Mouse (Mus musculus): Measurements from ENCODE around the gene C2cd3.
"Not testable (repeated sequence)": the region's sequence is repeated elsewhere in the genome, so short reads cannot be mapped to it uniquely, and the experiment has no call there.

Gene C2cd3

GRCm38 (mm10) chr7:100472777-100473176 is 100.7 kb downstream of the C2cd3 start, which contains the start of gene Ucp3:
TSS of gene Ucp3 (plus strand) at chr7:100472990.
- DNase-seq: no peak

GRCm38 (mm10) chr7:100473846-100474454 is 101.9 kb downstream of the C2cd3 start:
- DNase-seq: no peak

GRCm38 (mm10) chr7:100474680-100475079 is 102.6 kb downstream of the C2cd3 start:
- DNase-seq: no peak

GRCm38 (mm10) chr7:100479100-100479822 is 107.2 kb downstream of the C2cd3 start:
- DNase-seq: no peak

DNA sequence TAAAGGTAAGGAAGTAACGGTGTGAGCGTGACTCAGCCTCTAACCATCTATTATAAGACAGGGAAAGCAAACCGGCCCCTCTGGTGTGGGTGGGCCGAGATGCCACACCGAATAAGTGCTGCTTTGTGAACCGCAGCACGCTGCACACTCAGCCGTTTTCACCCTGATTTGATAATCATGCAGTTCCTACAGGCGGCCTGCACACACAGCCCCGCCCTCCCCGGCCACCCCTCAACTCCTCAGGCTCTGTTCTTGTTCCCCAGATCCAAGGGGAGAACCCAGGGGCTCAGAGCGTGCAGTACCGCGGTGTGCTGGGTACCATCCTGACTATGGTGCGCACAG is 107.8 kb downstream of the C2cd3 start:
- no peak for DNase-seq

DNA sequence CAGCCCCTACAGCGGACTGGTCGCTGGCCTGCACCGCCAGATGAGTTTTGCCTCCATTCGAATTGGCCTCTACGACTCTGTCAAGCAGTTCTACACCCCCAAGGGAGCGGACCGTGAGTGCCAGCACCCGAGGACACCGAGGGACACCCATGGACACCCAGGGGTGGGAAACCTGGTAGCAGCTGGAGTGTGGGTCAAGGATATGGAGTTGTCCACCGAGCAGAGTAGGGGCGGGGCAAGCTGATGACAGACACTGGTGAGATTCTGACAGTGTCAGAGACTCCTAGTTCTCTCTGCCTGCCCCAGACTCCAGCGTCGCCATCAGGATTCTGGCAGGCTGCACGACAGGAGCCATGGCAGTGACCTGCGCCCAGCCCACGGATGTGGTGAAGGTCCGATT is 108.1 kb downstream of the C2cd3 start:
- DNase-seq: no peak

DNA sequence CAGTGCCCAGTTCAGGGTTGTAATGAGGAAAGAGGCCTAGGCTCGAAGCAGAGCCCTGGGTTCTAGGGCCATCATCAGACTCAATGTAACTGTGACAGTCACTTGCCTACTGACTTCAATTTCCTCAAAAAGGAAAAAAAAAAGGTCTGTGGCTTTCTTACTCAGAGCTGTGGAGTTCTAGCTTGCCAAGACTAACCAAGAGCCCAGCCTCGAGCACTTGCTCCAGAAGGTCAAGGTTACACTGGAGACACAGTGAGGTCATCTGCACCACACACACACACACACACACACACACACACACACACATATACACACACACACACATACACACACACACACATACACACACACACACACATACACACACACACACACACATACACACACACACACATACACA is 110.0 kb downstream of the C2cd3 start:
- not testable (repeated sequence) for DNase-seq

GRCm38 (mm10) chr7:100484493-100484892 is 112.5 kb downstream of the C2cd3 start:
- no peak for DNase-seq

DNA sequence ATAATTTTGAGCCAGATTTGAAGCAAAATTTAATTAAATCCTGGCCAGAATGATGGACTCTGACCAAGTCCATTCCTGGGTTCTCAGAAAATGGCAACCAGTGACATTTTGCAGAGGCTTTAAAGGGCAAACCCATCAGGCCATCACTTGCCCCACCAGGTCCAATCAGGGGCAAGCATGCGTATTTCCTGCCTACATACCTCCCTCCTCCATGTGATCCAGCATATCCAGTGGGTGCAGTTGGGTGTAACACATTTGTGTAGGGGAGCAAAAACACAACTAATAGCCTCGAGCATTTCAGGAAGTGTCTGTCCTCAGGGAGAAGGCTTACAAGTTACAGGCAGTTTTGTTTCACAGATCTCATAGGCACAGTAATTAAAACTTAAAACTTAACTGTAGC is 115.3 kb downstream of the C2cd3 start:
- no peak for DNase-seq

GRCm38 (mm10) chr7:100488474-100489048 is 116.5 kb downstream of the C2cd3 start:
- DNase-seq: no peak

GRCm38 (mm10) chr7:100492391-100493116 is 120.5 kb downstream of the C2cd3 start:
- no peak for DNase-seq

GRCm38 (mm10) chr7:100493117-100493483 is 121.1 kb downstream of the C2cd3 start, which contains the start of gene Ucp2:
TSS of gene Ucp2 (plus strand) at chr7:100493337.
- DNase-seq: no peak

DNA sequence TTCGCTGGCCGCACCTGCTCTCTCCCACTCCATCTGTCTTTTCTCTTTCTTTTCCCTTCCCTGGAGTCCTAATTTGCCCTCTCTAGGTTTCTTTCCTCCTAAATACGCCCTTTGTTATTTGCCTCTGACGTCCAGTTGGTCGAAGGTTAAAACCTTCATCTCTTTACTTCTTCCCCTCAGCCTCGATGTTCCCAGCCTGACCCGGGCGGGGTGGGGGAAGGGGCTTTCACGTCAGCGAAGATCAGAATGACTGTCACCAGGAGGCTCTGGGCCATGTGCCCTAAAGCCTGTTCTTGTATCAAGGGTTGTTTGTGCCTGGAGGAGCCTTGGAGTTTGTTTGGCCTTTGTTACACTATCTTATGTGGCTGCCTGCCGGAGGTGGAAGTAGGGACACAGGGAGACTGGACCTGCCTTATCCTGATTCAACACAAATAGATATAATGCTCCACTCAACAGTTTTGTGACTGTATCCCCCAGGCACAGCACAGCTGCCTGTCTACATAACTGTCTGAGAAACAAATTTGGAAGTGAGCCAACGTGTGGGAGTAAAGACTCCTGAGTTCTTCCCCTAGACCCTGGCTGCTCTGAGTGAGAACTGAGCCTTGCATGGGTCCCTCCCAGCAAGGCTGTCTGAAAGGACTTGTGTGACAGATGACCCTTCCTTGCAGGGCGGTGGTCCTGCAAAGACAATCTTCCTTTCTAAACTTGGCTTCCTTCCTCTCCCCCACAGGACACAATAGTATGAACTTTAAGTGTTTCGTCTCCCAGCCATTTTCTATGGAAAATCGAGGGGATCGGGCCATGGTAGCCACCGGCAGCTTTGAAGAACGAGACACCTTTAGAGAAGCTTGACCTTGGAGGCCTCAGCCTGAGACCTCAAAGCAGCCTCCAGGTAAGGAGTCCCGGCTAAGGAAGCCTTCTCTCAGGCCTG is 121.7 kb downstream of the C2cd3 start:
- DNase-seq: no peak

DNA sequence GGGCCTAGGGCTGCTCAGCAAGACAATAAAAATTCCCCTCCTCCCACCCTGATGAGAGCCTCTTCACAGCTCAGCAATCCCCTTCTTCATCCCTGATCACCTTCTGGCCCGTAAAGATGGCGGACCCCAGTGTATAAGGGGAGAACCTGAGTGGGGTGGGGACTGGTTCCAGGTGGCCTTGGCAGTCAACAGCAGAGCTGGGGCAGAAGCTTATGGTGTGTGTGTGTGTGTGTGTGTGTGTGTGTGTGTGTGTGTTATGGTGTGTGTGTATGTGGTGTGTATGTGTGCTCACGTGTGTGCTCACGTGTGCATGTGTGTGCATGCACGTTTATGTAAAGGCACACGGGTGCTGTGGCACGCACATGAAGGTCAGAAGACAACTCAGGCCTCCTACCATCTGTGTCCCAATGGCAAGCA is 122.4 kb downstream of the C2cd3 start:
- no peak for DNase-seq

- no peak for DNase-seq
Observed at GRCm38 (mm10) chr7:100495042-100495441, 123.0 kb downstream of the C2cd3 start.

DNA sequence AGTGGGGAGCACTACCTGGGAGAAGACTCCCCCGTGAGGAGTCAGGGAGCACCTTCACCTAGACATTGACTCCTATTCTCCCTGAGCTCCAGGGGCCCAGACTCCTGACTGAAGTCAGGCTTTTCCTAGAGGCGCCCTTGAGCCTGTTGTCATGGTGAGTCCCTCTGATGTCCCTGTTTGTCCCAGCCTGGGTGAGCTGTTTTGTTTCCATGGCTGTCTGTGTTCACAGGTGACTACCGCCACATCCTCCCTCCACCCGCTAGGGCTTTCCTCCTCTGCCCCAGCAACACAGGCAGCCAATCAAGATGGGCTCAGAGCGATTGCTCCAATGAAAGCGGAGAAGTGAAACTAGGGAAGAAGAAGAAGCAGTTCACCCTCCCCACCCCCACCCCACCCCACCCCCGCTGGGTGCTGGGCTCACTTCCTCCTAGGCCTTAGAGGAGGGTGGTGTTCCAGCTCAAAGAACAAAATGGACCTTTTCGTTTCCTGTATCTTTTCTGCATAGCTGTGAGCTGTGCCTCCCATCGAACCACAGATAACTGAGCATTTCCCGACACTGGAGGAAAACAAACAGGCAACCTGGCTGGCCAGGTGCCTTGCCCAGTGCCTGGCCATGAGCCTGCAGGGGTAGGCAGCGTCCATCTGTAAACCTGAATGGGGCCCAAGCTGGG is 123.7 kb downstream of the C2cd3 start:
- DNase-seq: peak; percentile 40

DNA sequence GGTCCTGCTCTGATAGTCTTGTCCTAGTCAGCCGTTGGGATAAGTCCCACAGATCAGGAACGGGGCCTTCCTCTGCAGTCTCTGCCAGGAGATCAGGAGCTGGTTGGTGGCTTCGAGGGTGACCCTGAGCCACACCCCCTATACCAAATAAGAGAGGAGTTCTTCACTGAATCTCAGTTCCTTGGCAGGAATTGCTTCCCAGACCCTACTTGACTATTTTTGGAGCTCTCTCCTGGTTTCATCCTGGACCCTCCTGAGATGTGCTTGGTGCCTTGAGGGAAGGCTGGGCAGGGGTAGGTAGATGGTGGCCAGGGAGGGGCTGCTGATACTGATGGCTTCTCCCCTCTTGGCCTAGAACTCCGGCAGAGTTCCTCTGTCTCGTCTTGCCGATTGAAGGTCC is 124.3 kb downstream of the C2cd3 start:
- DNase-seq: no peak

GRCm38 (mm10) chr7:100496791-100497190 is 124.8 kb downstream of the C2cd3 start:
- DNase-seq: no peak

- DNase-seq: no peak
Observed at GRCm38 (mm10) chr7:100497402-100497801, 125.4 kb downstream of the C2cd3 start.

DNA sequence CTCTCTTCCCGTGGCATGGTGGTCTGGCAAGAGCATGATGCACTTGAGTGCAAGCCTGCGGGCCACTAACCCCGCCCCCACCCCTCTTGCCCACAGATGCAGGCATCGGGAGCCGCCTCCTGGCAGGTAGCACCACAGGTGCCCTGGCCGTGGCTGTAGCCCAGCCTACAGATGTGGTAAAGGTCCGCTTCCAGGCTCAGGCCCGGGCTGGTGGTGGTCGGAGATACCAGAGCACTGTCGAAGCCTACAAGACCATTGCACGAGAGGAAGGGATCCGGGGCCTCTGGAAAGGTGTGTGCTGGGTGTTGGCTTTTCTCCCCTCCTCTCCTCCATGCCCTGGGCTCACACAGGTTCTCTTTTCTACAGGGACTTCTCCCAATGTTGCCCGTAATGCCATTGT is 125.9 kb downstream of the C2cd3 start:
- no peak for DNase-seq

DNA sequence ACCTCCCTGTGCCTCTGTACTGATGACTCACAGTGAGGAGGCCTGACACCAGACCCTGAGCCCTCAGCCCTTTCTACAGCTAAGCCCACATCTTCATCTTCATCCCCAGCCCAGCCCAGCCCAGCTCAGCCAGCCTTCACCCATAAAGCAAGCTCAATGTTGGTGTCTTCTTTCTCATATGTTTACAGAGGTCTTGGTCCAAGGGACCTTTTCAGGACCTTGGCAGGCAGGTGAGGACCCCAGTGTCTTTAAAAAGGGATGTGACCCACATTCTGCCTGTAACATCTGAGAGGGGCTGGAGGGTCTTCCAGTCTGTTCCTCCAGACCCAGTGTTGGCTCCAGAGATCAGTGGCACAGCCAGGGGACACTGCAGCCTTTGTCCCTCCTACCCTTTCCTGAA is 127.4 kb downstream of the C2cd3 start:
- DNase-seq: no peak
